Mouse (Mus musculus) midbrain, embryonic 15.5 days (tissue): ENCODE data around the gene Gpr146. TPM values are rescaled to one million over a fixed set of nuclear protein-coding genes. Genes with fewer than 3 reads are reported as not detected.

Source experiments
- ATAC-seq: fragments of 200-750 bp; cut with Nextera tagmentation; replicated peaks from 2 replicates; pipeline ENCODE4 v1.8.0; 2017; ENCODE audit warnings: moderate TSS enrichment
- H3K27ac ChIP-seq: fragments of 300-500 bp; sonication (generic); 2 replicates; pipeline ENCODE4 v1.5.1; 2015; ENCODE audit warnings: mild to moderate bottlenecking, inconsistent platforms
- H3K27me3 ChIP-seq: fragments of 300-500 bp; sonication (generic); replicated peaks from 2 replicates; pipeline ENCODE4 v1.6.1; 2015; ENCODE audit warnings: inconsistent platforms
- H3K36me3 ChIP-seq: fragments of 300-500 bp; sonication (generic); replicated peaks from 2 replicates; pipeline ENCODE4 v1.6.1; 2015; ENCODE audit warnings: inconsistent platforms
- H3K4me1 ChIP-seq: fragments of 300-500 bp; sonication (generic); 2 replicates; pipeline ENCODE4 v1.6.1; 2015; ENCODE audit warnings: inconsistent platforms
- H3K4me2 ChIP-seq: fragments of 300-500 bp; sonication (generic); 2 replicates; pipeline ENCODE4 v1.6.1; 2015; ENCODE audit warnings: inconsistent platforms, mild to moderate bottlenecking, moderate library complexity
- H3K4me3 ChIP-seq: fragments of 300-500 bp; sonication (generic); 2 replicates; pipeline ENCODE4 v1.5.1; 2015; ENCODE audit warnings: mild to moderate bottlenecking, inconsistent platforms
- H3K9ac ChIP-seq: fragments of 300-500 bp; sonication (generic); 2 replicates; pipeline ENCODE4 v1.6.1; 2015; ENCODE audit warnings: mild to moderate bottlenecking, inconsistent platforms
- H3K9me3 ChIP-seq: fragments of 300-500 bp; sonication (generic); 2 replicates; pipeline ENCODE4 v1.6.1; 2016; ENCODE audit warnings: inconsistent platforms
- WGBS: fragments of 180-500 bp; shearing (Covaris S2); methylation state at CpG from one replicate; pipeline ENCODE4 v1.1.7; 2015; ENCODE audit warnings: mixed read lengths; 5-methylcytosine and 5-hydroxymethylcytosine counted together
- polyA plus RNA-seq: library from polyadenylated mRNA; unstranded; fragments of >200 nt; fragmentation: Nextera tagmentation; extraction: Ambion mirVana; gene quantifications from 2 replicates; pipeline ENCODE4 v1.2.1, GENCODE M21; 2015

Gene Gpr146
- polyA plus RNA-seq, 1 experiment from 2014 or later = 2.5 TPM

GRCm38 (mm10) chr5:139344687-139345363 lies 32.7 kb upstream of the Gpr146 start:
- no peaks in the 10 kb centered on the region for H3K27me3 ChIP-seq
- H3K9ac ChIP-seq = peak overlapping the region; percentile 96
- no peaks in the 10 kb centered on the region for H3K9me3 ChIP-seq
- peak overlapping the region; percentile 83 for H3K27ac ChIP-seq
- H3K4me2 ChIP-seq = peak overlapping the region; percentile 92
- H3K4me1 ChIP-seq = peaks cover 21% of the 10 kb centered on the region
- ATAC-seq = peak; percentile 93
- WGBS = under 1% methylated on average over 33 of the region's 33 CpGs
- peaks cover 17% of the 10 kb centered on the region for H3K36me3 ChIP-seq
- peak overlapping the region; percentile 93 for H3K4me3 ChIP-seq

- H3K4me3 ChIP-seq = peak overlapping the region; percentile 93
- peak; percentile 31 for ATAC-seq
- H3K27ac ChIP-seq = peak overlapping the region; percentile 67
- H3K4me2 ChIP-seq = peak overlapping the region; percentile 92
- no peak overlapping the region; the same call in 1 of the 2 replicates for H3K9ac ChIP-seq
- no peaks in the 10 kb centered on the region for H3K9me3 ChIP-seq
- no peaks in the 10 kb centered on the region for H3K27me3 ChIP-seq
- peaks cover 17% of the 10 kb centered on the region for H3K4me1 ChIP-seq
- H3K36me3 ChIP-seq = peaks cover 13% of the 10 kb centered on the region
- WGBS = 15% methylated on average over 5 of the region's 5 CpGs
These were observed 32.2 kb upstream of the Gpr146 start for GRCm38 (mm10) chr5:139345364-139345714.

GRCm38 (mm10) chr5:139347225-139347624 lies 30.3 kb upstream of the Gpr146 start:
- Histone ChIP-seq H3K27ac (no peak overlapping the region), H3K4me1 (peaks cover 16% of the 10 kb centered on the region), H3K4me3 (no peak overlapping the region), H3K9me3 (no peaks in the 10 kb centered on the region), H3K9ac (no peak overlapping the region), H3K4me2 (no peak overlapping the region), H3K27me3 (no peaks in the 10 kb centered on the region), H3K36me3 (peaks cover 7% of the 10 kb centered on the region)
- 54% methylated on average over 1 of the region's 1 CpGs for WGBS
- no peak for ATAC-seq

- ATAC-seq = no peak
- H3K36me3 ChIP-seq = no peaks in the 10 kb centered on the region
- H3K27ac ChIP-seq = no peak overlapping the region
- no peaks in the 10 kb centered on the region for H3K9me3 ChIP-seq
- 81% methylated on average over 6 of the region's 6 CpGs for WGBS
- no peak overlapping the region for H3K4me3 ChIP-seq
- H3K9ac ChIP-seq = no peak overlapping the region
- H3K27me3 ChIP-seq = no peaks in the 10 kb centered on the region
- H3K4me2 ChIP-seq = no peak overlapping the region
- H3K4me1 ChIP-seq = no peaks in the 10 kb centered on the region; the same call in 1 of the 2 replicates
These were observed 27.8 kb upstream of the Gpr146 start for GRCm38 (mm10) chr5:139349713-139350112.

GRCm38 (mm10) chr5:139351134-139351533 lies 26.4 kb upstream of the Gpr146 start, which contains the start of gene Cox19:
Gene Cox19 (minus strand): TSS chr5:139351418.
- H3K36me3 ChIP-seq = no peaks in the 10 kb centered on the region
- no peak for ATAC-seq
- H3K27ac ChIP-seq = no peak within 1 kb of the TSS
- H3K4me1 ChIP-seq = no peaks in the 10 kb centered on the region; the same call in 1 of the 2 replicates
- no peak within 1 kb of the TSS for H3K9ac ChIP-seq
- WGBS = 55% methylated on average over 5 of the region's 5 CpGs
- H3K4me3 ChIP-seq = no peak within 1 kb of the TSS
- H3K9me3 ChIP-seq = no peaks in the 10 kb centered on the region
- H3K4me2 ChIP-seq = no peak within 1 kb of the TSS
- no peaks in the 10 kb centered on the region for H3K27me3 ChIP-seq

GRCm38 (mm10) chr5:139351628-139352027 lies 25.9 kb upstream of the Gpr146 start:
- WGBS = 25% methylated on average over 8 of the region's 8 CpGs
- Histone ChIP-seq H3K27me3 (no peaks in the 10 kb centered on the region), H3K27ac (no peak overlapping the region), H3K36me3 (no peaks in the 10 kb centered on the region), H3K4me3 (no peak overlapping the region), H3K9ac (no peak overlapping the region), H3K4me1 (no peaks in the 10 kb centered on the region; the same call in 1 of the 2 replicates), H3K9me3 (no peaks in the 10 kb centered on the region), H3K4me2 (no peak overlapping the region)
- ATAC-seq = no peak

- Histone ChIP-seq H3K4me1 (no peaks in the 10 kb centered on the region; the same call in 1 of the 2 replicates), H3K4me3 (no peak within 1 kb of the TSS), H3K27me3 (no peaks in the 10 kb centered on the region), H3K9ac (no peak within 1 kb of the TSS), H3K36me3 (no peaks in the 10 kb centered on the region), H3K27ac (no peak within 1 kb of the TSS), H3K9me3 (no peaks in the 10 kb centered on the region), H3K4me2 (no peak within 1 kb of the TSS)
- no peak for ATAC-seq
- WGBS = 67% methylated on average over 6 of the region's 6 CpGs
These were observed 25.2 kb upstream of the Gpr146 start, which contains the start of gene Cyp2w1 for GRCm38 (mm10) chr5:139352317-139352716. Gene Cyp2w1 (plus strand): TSS chr5:139352617.

- WGBS = 67% methylated on average over 10 of the region's 10 CpGs
- no peaks in the 10 kb centered on the region; the same call in 1 of the 2 replicates for H3K4me1 ChIP-seq
- ATAC-seq = no peak
- no peak overlapping the region for H3K4me3 ChIP-seq
- no peak overlapping the region for H3K27ac ChIP-seq
- no peak overlapping the region for H3K9ac ChIP-seq
- H3K27me3 ChIP-seq = no peaks in the 10 kb centered on the region
- no peaks in the 10 kb centered on the region for H3K36me3 ChIP-seq
- H3K9me3 ChIP-seq = no peaks in the 10 kb centered on the region
- no peak overlapping the region for H3K4me2 ChIP-seq
These were observed 24.0 kb upstream of the Gpr146 start for GRCm38 (mm10) chr5:139353496-139353895.

GRCm38 (mm10) chr5:139353946-139354345 lies 23.6 kb upstream of the Gpr146 start:
- H3K27me3 ChIP-seq = no peaks in the 10 kb centered on the region
- no peaks in the 10 kb centered on the region; the same call in 1 of the 2 replicates for H3K4me1 ChIP-seq
- ATAC-seq = no peak
- no peak overlapping the region for H3K4me2 ChIP-seq
- H3K9me3 ChIP-seq = no peaks in the 10 kb centered on the region
- H3K36me3 ChIP-seq = no peaks in the 10 kb centered on the region
- H3K9ac ChIP-seq = no peak overlapping the region
- no peak overlapping the region for H3K4me3 ChIP-seq
- 84% methylated on average over 11 of the region's 11 CpGs for WGBS
- H3K27ac ChIP-seq = no peak overlapping the region

GRCm38 (mm10) chr5:139355235-139355772 lies 22.2 kb upstream of the Gpr146 start:
- no peak overlapping the region for H3K4me2 ChIP-seq
- H3K9ac ChIP-seq = no peak overlapping the region
- no peaks in the 10 kb centered on the region for H3K36me3 ChIP-seq
- H3K27me3 ChIP-seq = no peaks in the 10 kb centered on the region
- WGBS = 36% methylated on average over 19 of the region's 19 CpGs
- ATAC-seq = no peak
- H3K4me1 ChIP-seq = no peaks in the 10 kb centered on the region; the same call in 1 of the 2 replicates
- no peaks in the 10 kb centered on the region for H3K9me3 ChIP-seq
- no peak overlapping the region for H3K27ac ChIP-seq
- no peak overlapping the region for H3K4me3 ChIP-seq

GRCm38 (mm10) chr5:139358653-139359052 lies 18.8 kb upstream of the Gpr146 start:
- H3K4me2 ChIP-seq = no peak overlapping the region
- 87% methylated on average over 2 of the region's 2 CpGs for WGBS
- no peak overlapping the region for H3K27ac ChIP-seq
- H3K36me3 ChIP-seq = no peaks in the 10 kb centered on the region
- H3K27me3 ChIP-seq = no peaks in the 10 kb centered on the region
- no peak overlapping the region for H3K9ac ChIP-seq
- no peak for ATAC-seq
- H3K4me1 ChIP-seq = no peaks in the 10 kb centered on the region
- no peaks in the 10 kb centered on the region for H3K9me3 ChIP-seq
- no peak overlapping the region for H3K4me3 ChIP-seq

- 91% methylated on average over 5 of the region's 5 CpGs for WGBS
- H3K27ac ChIP-seq = no peak overlapping the region
These were observed 18.3 kb upstream of the Gpr146 start for GRCm38 (mm10) chr5:139359244-139359643.

GRCm38 (mm10) chr5:139363858-139364257 lies 13.6 kb upstream of the Gpr146 start:
- WGBS = 73% methylated on average over 7 of the region's 7 CpGs
- Histone ChIP-seq H3K4me1 (peaks cover 9% of the 10 kb centered on the region), H3K27ac (no peak overlapping the region), H3K9ac (no peak overlapping the region), H3K36me3 (no peaks in the 10 kb centered on the region), H3K9me3 (no peaks in the 10 kb centered on the region), H3K4me2 (no peak overlapping the region), H3K27me3 (no peaks in the 10 kb centered on the region), H3K4me3 (no peak overlapping the region)
- no peak; the same call in 1 of the 2 replicates for ATAC-seq

More at GRCm38 (mm10) chr5:139359244-139359643, 18.3 kb upstream of the Gpr146 start:
- H3K9ac ChIP-seq = no peak overlapping the region
- no peaks in the 10 kb centered on the region for H3K36me3 ChIP-seq
- peaks cover under 1% of the 10 kb centered on the region for H3K4me1 ChIP-seq
- H3K27me3 ChIP-seq = no peaks in the 10 kb centered on the region
- no peak overlapping the region for H3K4me3 ChIP-seq
- ATAC-seq = no peak
- no peak overlapping the region for H3K4me2 ChIP-seq
- no peaks in the 10 kb centered on the region for H3K9me3 ChIP-seq
